Mouse (Mus musculus) myocyte (in vitro differentiated cells): ENCODE measurements around the gene Iqschfp. TPM values are rescaled to one million over a fixed set of nuclear protein-coding genes. Genes with fewer than 3 reads are reported as not detected.

Experiments
- H3K27me3 ChIP-seq: one replicate; pipeline ENCODE4 v1.6.1; 2011; ENCODE audit not compliant: control insufficient read depth, insufficient read depth, insufficient read length
- H3K36me3 ChIP-seq: one replicate; pipeline ENCODE4 v1.6.1; 2011; ENCODE audit not compliant: control insufficient read depth, insufficient read depth
- H3K4me2 ChIP-seq: one replicate; pipeline ENCODE4 v1.6.1; 2011; ENCODE audit warnings: low read depth, control low read depth
- H3K4me3 ChIP-seq: one replicate; pipeline ENCODE4 v1.5.1; 2011; ENCODE audit warnings: mild to moderate bottlenecking, control low read depth, moderate library complexity
- H3K79me2 ChIP-seq: one replicate; pipeline ENCODE4 v1.6.1; 2011; ENCODE audit not compliant: control insufficient read depth, insufficient read depth
- H3ac ChIP-seq: one replicate; pipeline ENCODE4 v1.6.1; 2011; ENCODE audit not compliant: control insufficient read depth, insufficient read length
- CEBPB ChIP-seq: IDR thresholded peaks from 2 replicates; pipeline ENCODE4 v1.6.1; 2011; ENCODE audit warnings: mild to moderate bottlenecking, moderate library complexity; ENCODE audit not compliant: poor library complexity, insufficient read depth, severe bottlenecking
- E2F4 ChIP-seq: IDR thresholded peaks from one replicate; pipeline ENCODE4 v1.6.1; 2011; ENCODE audit warnings: mild to moderate bottlenecking, control low read depth, moderate library complexity; ENCODE audit not compliant: insufficient read depth
- MAX ChIP-seq: IDR thresholded peaks from one replicate; pipeline ENCODE4 v1.6.1; 2011; ENCODE audit warnings: low read depth, mild to moderate bottlenecking, control low read depth
- MYOD1 ChIP-seq, 3 experiments: IDR thresholded peaks; one replicate each; pipeline ENCODE4 v1.6.1; 2011; ENCODE audit warnings: control low read depth in 2 of 3, low read depth in 2 of 3, mild to moderate bottlenecking in 2 of 3, moderate library complexity in 1 of 3; ENCODE audit not compliant: insufficient read length in 2 of 3, control insufficient read depth in 1 of 3
- MYOG ChIP-seq, 3 experiments: IDR thresholded peaks; one replicate each; pipeline ENCODE4 v1.6.1; 2011; ENCODE audit warnings: control low read depth in 2 of 3, low read depth in 2 of 3, mild to moderate bottlenecking in 2 of 3; ENCODE audit not compliant: insufficient read length in 2 of 3, control insufficient read depth in 1 of 3, insufficient read depth in 1 of 3
- POLR2A ChIP-seq: IDR thresholded peaks from one replicate; pipeline ENCODE4 v1.6.1; 2011; ENCODE audit warnings: low read depth, mild to moderate bottlenecking, control low read depth, moderate library complexity; ENCODE audit not compliant: insufficient read length
- POLR2AphosphoS2 ChIP-seq: IDR thresholded peaks from one replicate; pipeline ENCODE4 v1.6.1; 2011; ENCODE audit warnings: low read depth, control low read depth; ENCODE audit not compliant: insufficient read length
- REST ChIP-seq: IDR thresholded peaks from one replicate; pipeline ENCODE4 v1.6.1; 2011; ENCODE audit warnings: mild to moderate bottlenecking, control low read depth, moderate library complexity; ENCODE audit not compliant: insufficient read depth, insufficient read length
- SRF ChIP-seq: IDR thresholded peaks from one replicate; pipeline ENCODE4 v1.6.1; 2011; ENCODE audit warnings: low read depth; ENCODE audit not compliant: control insufficient read depth, insufficient read length
- TCF12 ChIP-seq: IDR thresholded peaks from one replicate; pipeline ENCODE4 v1.6.1; 2011; ENCODE audit warnings: mild to moderate bottlenecking, control low read depth; ENCODE audit not compliant: poor library complexity, insufficient read depth, severe bottlenecking
- TCF3 ChIP-seq: IDR thresholded peaks from one replicate; pipeline ENCODE4 v1.6.1; 2011; ENCODE audit warnings: low read depth, control low read depth; ENCODE audit not compliant: insufficient read length
- USF1 ChIP-seq: IDR thresholded peaks from one replicate; pipeline ENCODE4 v1.6.1; 2011; ENCODE audit warnings: low read depth, mild to moderate bottlenecking, control low read depth, moderate library complexity
- polyA plus RNA-seq: library from polyadenylated mRNA; unstranded; fragments of >200 nt; fragmentation: generic; extraction: Trizol; gene quantifications from one replicate; pipeline ENCODE4 v1.2.1, GENCODE M21; 2012; ENCODE audit warnings: missing spikeins

Gene Iqschfp
- polyA plus RNA-seq, 1 experiment, result not detected

GRCm38 (mm10) chr3:68283595-68283991 is 391.6 kb downstream of the Iqschfp start:
- Histone ChIP-seq H3K4me2 (no peak overlapping the region), H3K36me3 (no peaks in the 10 kb centered on the region)

GRCm38 (mm10) chr3:68284500-68284899 is 392.5 kb downstream of the Iqschfp start:
- Histone ChIP-seq H3K79me2 (no peaks in the 10 kb centered on the region), H3K4me2 (no peak overlapping the region)
- TF ChIP-seq MYOD1 (IDR thresholded peaks at IDR 0.05; ENCODE audit: control insufficient read depth in 1 of 3, insufficient read length in 2 of 3, low read depth in 2 of 3), result no peak
- no peak for TF ChIP-seq POLR2A
- TF ChIP-seq USF1, result no peak
- no peak for TF ChIP-seq SRF
- no peak for TF ChIP-seq TCF3
- no peak for TF ChIP-seq MYOG (IDR thresholded peaks at IDR 0.05; ENCODE audit: control insufficient read depth in 1 of 3, insufficient read depth in 1 of 3, insufficient read length in 2 of 3, low read depth in 2 of 3)
- TF ChIP-seq TCF12, result no peak

More at GRCm38 (mm10) chr3:68283595-68283991, 391.6 kb downstream of the Iqschfp start:
- TF ChIP-seq TCF3, result no peak
- TF ChIP-seq REST, result no peak
- no peak for TF ChIP-seq E2F4
- no peak for TF ChIP-seq SRF
- TF ChIP-seq CEBPB, result no peak
- no peak for TF ChIP-seq MYOD1 (IDR thresholded peaks at IDR 0.05; ENCODE audit: control insufficient read depth in 1 of 3, insufficient read length in 2 of 3, low read depth in 2 of 3)
- no peak for TF ChIP-seq MYOG (IDR thresholded peaks at IDR 0.05; ENCODE audit: control insufficient read depth in 1 of 3, insufficient read depth in 1 of 3, insufficient read length in 2 of 3, low read depth in 2 of 3)
- no peak for TF ChIP-seq POLR2A
- TF ChIP-seq POLR2AphosphoS2, result no peak
- TF ChIP-seq USF1, result no peak
- TF ChIP-seq MAX, result no peak
- TF ChIP-seq TCF12, result no peak
- Histone ChIP-seq H3K79me2 (no peaks in the 10 kb centered on the region), H3K4me3 (no peak overlapping the region), H3ac (no peak overlapping the region), H3K27me3 (no peaks in the 10 kb centered on the region)

GRCm38 (mm10) chr3:68296752-68297151 is 404.7 kb downstream of the Iqschfp start:
- TF ChIP-seq E2F4 (no peak), MAX (no peak), POLR2AphosphoS2 (no peak), MYOG (IDR thresholded peaks at IDR 0.05; ENCODE audit: control insufficient read depth in 1 of 3, insufficient read depth in 1 of 3, insufficient read length in 2 of 3, low read depth in 2 of 3) (no peak), POLR2A (no peak), TCF12 (no peak), USF1 (no peak), CEBPB (no peak), MYOD1 (IDR thresholded peaks at IDR 0.05; ENCODE audit: control insufficient read depth in 1 of 3, insufficient read length in 2 of 3, low read depth in 2 of 3) (no peak), SRF (no peak), TCF3 (no peak)
- H3K27me3 ChIP-seq, result no peaks in the 10 kb centered on the region
- no peaks in the 10 kb centered on the region for H3K79me2 ChIP-seq
- H3K36me3 ChIP-seq, result no peaks in the 10 kb centered on the region
- H3K4me2 ChIP-seq, result no peak overlapping the region
- no peak overlapping the region for H3ac ChIP-seq
- H3K4me3 ChIP-seq, result no peak overlapping the region

More at GRCm38 (mm10) chr3:68284500-68284899, 392.5 kb downstream of the Iqschfp start:
- Histone ChIP-seq H3K4me3 (no peak overlapping the region), H3K27me3 (no peaks in the 10 kb centered on the region), H3K36me3 (no peaks in the 10 kb centered on the region), H3ac (no peak overlapping the region)

GRCm38 (mm10) chr3:68305647-68306046 is 413.6 kb downstream of the Iqschfp start:
- H3ac ChIP-seq, result no peak overlapping the region
- H3K27me3 ChIP-seq, result no peaks in the 10 kb centered on the region
- H3K79me2 ChIP-seq, result no peaks in the 10 kb centered on the region
- H3K36me3 ChIP-seq, result no peaks in the 10 kb centered on the region
- H3K4me3 ChIP-seq, result no peak overlapping the region
- no peak overlapping the region for H3K4me2 ChIP-seq
- TF ChIP-seq USF1, result no peak
- TF ChIP-seq POLR2AphosphoS2, result no peak
- no peak for TF ChIP-seq REST
- no peak for TF ChIP-seq TCF3
- TF ChIP-seq CEBPB, result no peak
- no peak for TF ChIP-seq MYOD1 (IDR thresholded peaks at IDR 0.05; ENCODE audit: control insufficient read depth in 1 of 3, insufficient read length in 2 of 3, low read depth in 2 of 3)
- no peak for TF ChIP-seq SRF
- no peak for TF ChIP-seq E2F4
- TF ChIP-seq MAX, result no peak
- no peak for TF ChIP-seq POLR2A
- no peak for TF ChIP-seq TCF12
- no peak for TF ChIP-seq MYOG (IDR thresholded peaks at IDR 0.05; ENCODE audit: control insufficient read depth in 1 of 3, insufficient read depth in 1 of 3, insufficient read length in 2 of 3, low read depth in 2 of 3)

GRCm38 (mm10) chr3:68306726-68307125 is 414.7 kb downstream of the Iqschfp start:
- H3K4me2 ChIP-seq, result no peak overlapping the region
- no peak overlapping the region for H3ac ChIP-seq
- H3K79me2 ChIP-seq, result no peaks in the 10 kb centered on the region
- no peak for TF ChIP-seq TCF12
- no peak for TF ChIP-seq MYOG (IDR thresholded peaks at IDR 0.05; ENCODE audit: control insufficient read depth in 1 of 3, insufficient read depth in 1 of 3, insufficient read length in 2 of 3, low read depth in 2 of 3)
- TF ChIP-seq CEBPB, result no peak
- TF ChIP-seq USF1, result no peak
- TF ChIP-seq MAX, result no peak
- no peak for TF ChIP-seq MYOD1 (IDR thresholded peaks at IDR 0.05; ENCODE audit: control insufficient read depth in 1 of 3, insufficient read length in 2 of 3, low read depth in 2 of 3)
- no peak for TF ChIP-seq E2F4
- no peak for TF ChIP-seq REST
- no peak for TF ChIP-seq POLR2AphosphoS2
- no peak for TF ChIP-seq SRF
- no peak for TF ChIP-seq TCF3
- TF ChIP-seq POLR2A, result no peak
- no peaks in the 10 kb centered on the region for H3K36me3 ChIP-seq
- H3K27me3 ChIP-seq, result no peaks in the 10 kb centered on the region
- no peak overlapping the region for H3K4me3 ChIP-seq
